Mouse (Mus musculus) erythroblast, adult 5-6 weeks (primary cell): ENCODE measurements around the gene Col19a1. TPM values are rescaled to one million over a fixed set of nuclear protein-coding genes. Genes with fewer than 3 reads are reported as not detected.
"Not testable (repeated sequence)": the region's sequence is repeated elsewhere in the genome, so short reads cannot be mapped to it uniquely, and the experiment has no call there.

Experiments used
- ATAC-seq: replicated peaks from 2 replicates; pipeline ENCODE4 v1.8.0; 2016; ENCODE audit warnings: moderate number of reproducible peaks, mild to moderate bottlenecking, moderate TSS enrichment, inconsistent platforms; ENCODE audit not compliant: poor library complexity, low FRiP score, severe bottlenecking
- total RNA-seq, 2 experiments: library from RNA; stranded (forward) in 1 of 2; stranded (reverse) in 1 of 2; fragments of 150-400 nt in 1 of 2; fragments of 200-764, 138-1000 nt in 1 of 2; gene quantifications; 2 replicates each; pipeline versions ENCODE4 v1.2.3 to v1.2.4; 2015 to 2017; ENCODE audit warnings: low replicate concordance in 2 of 2

The Col19a1 gene
- total RNA-seq (2015; ENCODE audit: low replicate concordance): not detected in 2 replicates
- total RNA-seq (2017; ENCODE audit: low replicate concordance): 0.26 TPM in 1 of 2 replicates, not detected in the other

DNA sequence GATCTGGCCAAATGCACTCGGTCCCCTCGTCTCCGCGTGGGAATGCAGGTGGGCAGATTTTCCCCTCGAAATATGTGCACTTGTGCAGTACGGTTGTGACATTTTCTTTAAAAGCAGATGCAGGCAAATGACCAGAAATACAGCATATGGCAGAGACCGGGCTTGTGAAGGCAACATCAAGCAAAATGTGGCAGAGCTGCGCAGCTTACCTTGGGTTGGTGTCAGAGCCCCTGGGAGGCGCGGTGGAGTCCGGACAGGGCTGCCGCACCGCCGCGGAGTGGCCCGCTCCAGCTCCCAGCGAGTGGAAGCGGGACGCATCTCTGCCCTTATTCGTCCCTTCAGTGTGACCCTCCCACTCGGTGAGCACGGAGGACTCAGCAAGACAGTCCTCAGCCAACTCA, at the start of gene Col19a1:
Gene Col19a1 (minus strand): TSS at position 332 of the 401 bp plus-strand sequence.
- ATAC-seq: no peak

- ATAC-seq: no peak
Measured at GRCm38 (mm10) chr1:24633553-24634132, 46.4 kb upstream of the Col19a1 start.

- not testable (repeated sequence) for ATAC-seq
Measured at GRCm38 (mm10) chr1:24612556-24612955, 25.3 kb upstream of the Col19a1 start.

- ATAC-seq: peak; percentile 92
Measured at GRCm38 (mm10) chr1:24595096-24595495, 7.8 kb upstream of the Col19a1 start.

DNA sequence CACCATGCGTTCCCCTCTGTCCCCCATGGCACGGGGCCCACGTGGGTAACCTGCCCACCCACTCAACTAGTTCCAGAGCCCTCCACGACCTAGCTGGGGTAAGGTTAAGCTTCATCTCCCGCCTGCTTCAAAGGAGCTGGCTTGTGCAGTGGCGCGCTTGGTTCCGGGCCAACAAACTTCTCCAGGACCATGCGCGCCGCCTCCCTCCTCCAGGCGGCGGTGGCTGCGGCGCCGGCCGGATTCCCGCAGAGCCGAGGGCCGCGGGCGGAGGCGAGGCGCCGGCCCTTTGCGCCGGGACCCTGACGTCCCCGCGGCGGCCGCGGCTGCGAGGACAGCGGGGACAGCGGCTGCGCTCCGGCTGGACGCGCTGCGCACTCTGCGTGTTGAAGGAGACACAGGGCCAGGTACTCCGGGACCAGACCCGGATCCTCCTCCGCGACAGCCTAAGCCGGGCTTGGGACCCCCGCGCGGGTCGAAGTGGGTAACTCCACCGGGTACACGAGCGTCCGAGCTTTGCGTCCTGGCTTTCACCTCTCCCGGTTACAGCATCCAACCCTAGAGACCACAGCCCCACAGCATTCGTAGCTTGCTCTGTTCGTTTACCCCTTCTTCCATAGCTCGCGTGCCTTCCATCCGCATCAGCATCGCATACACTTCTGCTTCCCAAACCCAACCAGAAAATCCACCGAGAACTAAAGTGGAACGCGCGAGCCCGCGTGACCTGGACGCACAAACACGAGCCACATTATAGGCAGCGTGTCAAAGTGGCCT, 717 bp downstream of the Col19a1 start:
- ATAC-seq: no peak

DNA sequence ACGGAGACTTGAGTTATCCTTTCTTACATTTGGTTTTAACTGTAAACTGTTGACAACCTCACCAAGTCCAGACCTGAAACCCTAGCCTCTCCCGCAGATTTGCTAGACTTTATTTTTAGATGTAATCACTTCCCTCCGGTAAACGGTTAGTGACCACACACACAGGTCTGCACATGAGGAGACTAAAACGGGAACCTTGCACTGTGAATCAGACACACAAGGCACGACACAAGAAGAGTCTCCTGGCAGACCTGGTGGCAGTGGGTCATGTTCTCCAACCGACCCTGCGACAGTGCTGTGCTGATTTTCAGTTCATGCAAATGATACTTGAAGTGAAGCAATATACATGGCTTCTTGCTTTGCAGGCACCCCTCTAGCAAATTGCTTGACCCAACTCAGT, 14.7 kb downstream of the Col19a1 start:
- no peak for ATAC-seq

DNA sequence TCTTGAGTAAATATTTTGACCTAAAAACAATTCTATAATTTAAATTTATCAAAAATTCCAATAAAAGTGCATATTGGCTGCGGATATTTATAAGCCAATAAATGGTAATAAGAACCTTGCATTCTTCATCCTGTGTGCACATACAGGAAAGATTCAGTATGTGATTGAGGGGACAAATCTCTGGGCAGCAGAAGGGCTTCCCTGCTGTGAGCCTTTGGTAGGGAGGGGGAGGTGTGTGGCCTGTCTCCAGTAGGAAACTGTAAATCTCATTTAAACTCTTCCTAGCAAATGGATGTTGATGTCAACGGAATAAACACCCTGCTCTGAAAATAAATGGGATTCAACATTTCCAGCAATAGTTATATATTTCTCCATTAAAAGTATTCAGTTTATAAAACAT, 23.2 kb downstream of the Col19a1 start:
- no peak for ATAC-seq

DNA sequence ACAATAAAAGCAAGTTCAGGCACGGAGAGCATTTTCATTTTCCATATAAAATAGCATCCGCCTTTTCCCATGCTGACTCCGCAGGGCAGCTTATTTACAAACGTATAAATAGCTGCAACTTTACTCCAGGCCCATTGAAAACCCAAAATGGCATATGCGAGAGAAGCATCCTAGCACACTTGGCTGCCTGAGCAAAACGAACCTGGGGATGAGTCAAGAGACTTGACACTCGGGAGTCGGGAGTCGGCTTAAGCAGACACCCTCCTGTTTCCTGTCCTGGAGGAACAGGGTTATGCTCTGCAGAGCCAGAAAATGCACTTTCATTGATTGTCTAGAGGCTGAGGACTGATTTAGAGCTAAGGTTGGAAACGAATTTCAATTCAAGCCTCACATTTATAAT, 29.3 kb downstream of the Col19a1 start:
- no peak for ATAC-seq

DNA sequence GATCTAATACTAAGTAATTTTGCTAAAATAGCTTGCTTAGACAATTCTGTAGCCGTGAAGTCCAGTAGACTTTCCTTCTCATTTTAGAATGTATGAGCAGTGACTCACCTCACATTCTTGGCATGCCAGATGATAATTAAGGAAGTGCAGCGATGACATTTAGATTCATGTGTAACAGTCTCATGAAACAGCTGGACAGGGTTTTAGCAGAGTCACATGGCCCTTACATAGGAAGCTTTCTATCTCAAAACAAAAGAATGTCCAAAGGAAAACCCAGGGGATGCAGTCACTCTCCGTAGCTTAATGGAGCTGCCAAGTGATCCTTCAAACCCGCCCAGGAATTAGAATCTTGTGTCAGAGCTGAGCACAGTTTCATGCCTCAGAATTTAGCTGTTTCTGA, 33.8 kb downstream of the Col19a1 start:
- ATAC-seq: no peak

- no peak for ATAC-seq
Measured at GRCm38 (mm10) chr1:24550560-24551280, 36.6 kb downstream of the Col19a1 start.

DNA sequence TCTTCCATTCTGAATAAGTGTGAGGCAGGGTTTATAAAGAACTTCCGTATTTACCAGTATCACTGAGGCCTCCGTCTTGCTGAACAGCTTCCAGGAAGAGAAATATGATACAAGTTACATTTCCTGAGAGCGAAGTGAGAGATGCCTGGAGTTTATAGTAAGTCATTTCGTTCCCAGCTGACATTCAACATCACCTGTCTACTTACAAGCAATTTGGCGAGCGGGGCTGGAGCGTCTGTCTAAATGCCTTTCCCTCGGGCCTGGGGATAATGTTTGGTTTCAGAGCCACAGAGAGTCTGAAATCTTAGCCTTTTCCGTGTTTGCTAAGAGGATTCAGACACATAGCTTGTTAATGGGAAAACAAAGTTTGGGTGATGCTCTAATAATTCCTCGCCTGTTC, 37.2 kb downstream of the Col19a1 start:
- no peak for ATAC-seq

GRCm38 (mm10) chr1:24549050-24549449, 38.2 kb downstream of the Col19a1 start:
- ATAC-seq: no peak

- ATAC-seq: no peak
Measured at GRCm38 (mm10) chr1:24547574-24547973, 39.7 kb downstream of the Col19a1 start.

GRCm38 (mm10) chr1:24539852-24540251, 47.4 kb downstream of the Col19a1 start:
- no peak for ATAC-seq

DNA sequence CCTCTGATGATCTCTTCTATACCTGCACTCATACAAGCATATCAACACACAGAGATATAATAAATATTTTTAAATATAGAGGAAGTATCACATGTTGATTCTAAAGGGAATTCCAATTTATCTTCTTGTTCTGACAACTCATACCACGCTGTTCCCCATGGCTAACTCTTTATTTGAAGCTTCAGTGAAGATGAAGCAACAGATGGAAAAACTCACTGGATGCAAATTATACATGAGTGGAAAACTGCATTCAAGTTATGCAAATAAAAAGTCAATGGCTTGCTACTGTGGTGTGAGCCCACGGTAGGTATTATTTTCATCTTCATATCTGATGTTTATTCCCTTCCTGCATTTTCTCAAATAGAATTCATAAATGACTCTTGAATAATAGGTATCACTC, 60.1 kb downstream of the Col19a1 start:
- ATAC-seq: no peak

DNA sequence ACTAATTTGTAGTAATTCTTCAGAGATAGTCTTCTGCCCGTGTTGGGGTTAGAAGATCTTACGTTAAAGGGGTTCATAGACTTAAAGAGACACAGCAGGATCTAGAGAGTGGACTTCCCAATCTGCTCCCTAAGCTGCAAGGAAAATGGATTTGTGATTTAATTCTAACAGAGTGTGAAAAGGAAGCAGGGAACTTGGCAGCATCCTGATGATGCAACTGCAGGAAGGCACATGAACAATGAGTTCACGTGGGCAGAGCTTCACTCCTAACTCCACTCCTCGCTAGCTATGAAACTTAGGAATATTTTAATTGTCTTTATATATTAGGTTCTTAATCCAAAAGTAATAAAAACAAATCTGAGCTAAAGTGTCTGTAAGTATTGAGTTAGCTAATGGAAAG, 69.8 kb downstream of the Col19a1 start:
- no peak for ATAC-seq

GRCm38 (mm10) chr1:24515341-24515740, 71.9 kb downstream of the Col19a1 start:
- ATAC-seq: no peak

DNA sequence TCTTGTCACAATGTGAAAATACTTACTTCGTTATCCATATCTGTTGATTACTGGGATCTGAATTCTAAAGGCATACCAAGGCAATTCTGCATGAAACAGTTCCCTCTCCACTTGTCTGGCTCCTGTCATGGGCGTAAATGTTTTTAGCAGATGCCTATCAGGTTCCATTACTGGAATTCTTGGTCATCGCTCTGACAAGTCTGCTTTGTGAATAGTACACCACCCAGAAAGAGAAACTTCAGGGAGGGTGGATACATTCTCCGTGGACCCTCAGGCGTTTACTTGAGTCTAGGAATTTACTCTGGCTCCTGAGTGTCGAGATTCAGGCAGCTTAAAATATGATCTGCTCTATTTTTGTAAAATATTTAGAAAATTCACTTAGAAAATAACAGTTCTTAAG, 75.7 kb downstream of the Col19a1 start:
- ATAC-seq: no peak

GRCm38 (mm10) chr1:24495400-24495799, 91.9 kb downstream of the Col19a1 start:
- no peak for ATAC-seq

DNA sequence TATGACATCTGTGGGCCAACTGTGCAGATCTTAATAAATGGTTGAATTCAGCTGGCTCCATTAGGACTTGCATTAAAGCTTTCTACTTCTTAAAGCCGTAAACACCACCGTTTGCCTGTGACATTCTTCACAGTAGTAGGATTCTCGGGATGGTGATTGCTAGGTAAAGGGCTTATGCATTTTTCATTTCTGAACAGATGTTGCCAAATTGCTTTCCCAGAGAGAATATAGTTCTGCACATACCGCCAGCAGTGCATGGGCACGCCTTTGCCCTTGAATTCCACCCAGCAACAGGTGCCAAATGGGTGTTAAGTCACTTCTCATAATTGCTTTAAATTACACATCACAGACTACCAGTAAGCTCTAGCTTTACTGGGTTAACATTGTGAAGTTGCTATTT, 103.1 kb downstream of the Col19a1 start:
- no peak for ATAC-seq
